Mouse (Mus musculus): ENCODE results near the gene Hax1. TPM values are rescaled to one million over a fixed set of nuclear protein-coding genes. Genes with fewer than 3 reads are reported as not detected.

Hax1 gene
- polyA plus RNA-seq, 1 experiment from 2014 or later: 164 TPM

- WGBS: 51% methylated on average over 3 of the region's 3 CpGs
- H3K9me3 ChIP-seq: no peaks in the 10 kb centered on the region
- 0 out of 2 replicates have a peak, but pooled peaks cover 2% of the 10 kb centered on the region for H3K36me3 ChIP-seq
- no peak overlapping the region for H3K9ac ChIP-seq
- H3K4me1 ChIP-seq: no peaks in the 10 kb centered on the region
- no peak overlapping the region for H3K4me3 ChIP-seq
- no peak overlapping the region for H3K4me2 ChIP-seq
- ATAC-seq (ENCODE audit: borderline replicate concordance, extremely low read depth, low FRiP score, low TSS enrichment): no peak
- H3K27ac ChIP-seq: no peak overlapping the region
- no peaks in the 10 kb centered on the region for H3K27me3 ChIP-seq
These were observed 11.4 kb downstream of the Hax1 start for GRCm38 (mm10) chr3:89987211-89987610.

GRCm38 (mm10) chr3:89982426-89982825 is 16.2 kb downstream of the Hax1 start:
- no peak overlapping the region for H3K27ac ChIP-seq
- H3K4me3 ChIP-seq: no peak overlapping the region
- no peaks in the 10 kb centered on the region for H3K27me3 ChIP-seq
- no peak overlapping the region for H3K9ac ChIP-seq
- WGBS: 69% methylated on average over 5 of the region's 5 CpGs
- H3K4me1 ChIP-seq: no peaks in the 10 kb centered on the region
- H3K9me3 ChIP-seq: no peaks in the 10 kb centered on the region
- no peak for ATAC-seq (ENCODE audit: borderline replicate concordance, extremely low read depth, low FRiP score, low TSS enrichment)
- no peak overlapping the region for H3K4me2 ChIP-seq
- H3K36me3 ChIP-seq: no peaks in the 10 kb centered on the region

GRCm38 (mm10) chr3:89976859-89977258 is 21.7 kb downstream of the Hax1 start:
- Histone ChIP-seq H3K27ac (no peak overlapping the region), H3K27me3 (no peaks in the 10 kb centered on the region), H3K9me3 (no peaks in the 10 kb centered on the region), H3K4me3 (no peak overlapping the region), H3K36me3 (no peaks in the 10 kb centered on the region), H3K4me1 (no peaks in the 10 kb centered on the region), H3K9ac (no peak overlapping the region), H3K4me2 (no peak overlapping the region)
- ATAC-seq (ENCODE audit: borderline replicate concordance, extremely low read depth, low FRiP score, low TSS enrichment): no peak

GRCm38 (mm10) chr3:89968509-89968908 is 30.1 kb downstream of the Hax1 start:
- no peaks in the 10 kb centered on the region for H3K27me3 ChIP-seq
- peaks cover 7% of the 10 kb centered on the region for H3K4me1 ChIP-seq
- WGBS: 52% methylated on average over 7 of the region's 7 CpGs
- H3K9ac ChIP-seq: no peak overlapping the region
- H3K4me3 ChIP-seq: no peak overlapping the region
- no peak for ATAC-seq (ENCODE audit: borderline replicate concordance, extremely low read depth, low FRiP score, low TSS enrichment)
- no peaks in the 10 kb centered on the region for H3K9me3 ChIP-seq
- H3K4me2 ChIP-seq: no peak overlapping the region
- no peaks in the 10 kb centered on the region for H3K36me3 ChIP-seq
- H3K27ac ChIP-seq: no peak overlapping the region

GRCm38 (mm10) chr3:89966946-89967345 is 31.6 kb downstream of the Hax1 start:
- no peak overlapping the region for H3K4me3 ChIP-seq
- no peak overlapping the region for H3K9ac ChIP-seq
- H3K9me3 ChIP-seq: no peaks in the 10 kb centered on the region
- H3K27me3 ChIP-seq: no peaks in the 10 kb centered on the region
- H3K36me3 ChIP-seq: no peaks in the 10 kb centered on the region
- H3K4me1 ChIP-seq: peaks cover 10% of the 10 kb centered on the region
- H3K4me2 ChIP-seq: no peak overlapping the region
- H3K27ac ChIP-seq: no peak overlapping the region
- ATAC-seq (ENCODE audit: borderline replicate concordance, extremely low read depth, low FRiP score, low TSS enrichment): no peak
- 72% methylated on average over 4 of the region's 4 CpGs for WGBS

- Histone ChIP-seq H3K36me3 (no peaks in the 10 kb centered on the region), H3K9ac (no peak overlapping the region), H3K27ac (no peak overlapping the region), H3K9me3 (no peaks in the 10 kb centered on the region), H3K4me3 (no peak overlapping the region), H3K4me1 (peaks cover 20% of the 10 kb centered on the region), H3K4me2 (no peak overlapping the region), H3K27me3 (no peaks in the 10 kb centered on the region)
- 89% methylated on average over 5 of the region's 5 CpGs for WGBS
- no peak for ATAC-seq (ENCODE audit: borderline replicate concordance, extremely low read depth, low FRiP score, low TSS enrichment)
These were observed 32.6 kb downstream of the Hax1 start for GRCm38 (mm10) chr3:89965972-89966371.

GRCm38 (mm10) chr3:89965557-89965956 is 33.0 kb downstream of the Hax1 start:
- Histone ChIP-seq H3K4me3 (no peak overlapping the region), H3K36me3 (no peaks in the 10 kb centered on the region), H3K4me1 (peaks cover 24% of the 10 kb centered on the region), H3K9ac (no peak overlapping the region), H3K27ac (no peak overlapping the region), H3K4me2 (no peak overlapping the region), H3K27me3 (no peaks in the 10 kb centered on the region), H3K9me3 (no peaks in the 10 kb centered on the region)
- ATAC-seq (ENCODE audit: borderline replicate concordance, extremely low read depth, low FRiP score, low TSS enrichment): no peak
- WGBS: 94% methylated on average over 8 of the region's 8 CpGs

- H3K27ac ChIP-seq: peak overlapping the region; percentile 98
- no peaks in the 10 kb centered on the region for H3K9me3 ChIP-seq
- peaks cover 4% of the 10 kb centered on the region; the same call in 1 of the 2 replicates for H3K36me3 ChIP-seq
- H3K27me3 ChIP-seq: no peaks in the 10 kb centered on the region
- WGBS: 22% methylated on average over 22 of the region's 22 CpGs
- peak overlapping the region; percentile 95 for H3K4me2 ChIP-seq
- peak overlapping the region; percentile 95 for H3K4me3 ChIP-seq
- H3K9ac ChIP-seq: peak overlapping the region; percentile 91
- peak; percentile 16; the same call in 1 of the 2 replicates for ATAC-seq (ENCODE audit: borderline replicate concordance, extremely low read depth, low FRiP score, low TSS enrichment)
- H3K4me1 ChIP-seq: peaks cover 37% of the 10 kb centered on the region
These were observed 34.4 kb downstream of the Hax1 start for GRCm38 (mm10) chr3:89963926-89964739.

GRCm38 (mm10) chr3:89963221-89963763 is 35.3 kb downstream of the Hax1 start, which contains the start of gene Atp8b2:
Gene Atp8b2, minus strand, starts transcription at chr3:89963508.
- Histone ChIP-seq H3K4me2 (peak within 1 kb of the TSS; percentile 95), H3K4me3 (peak within 1 kb of the TSS; percentile 95), H3K9me3 (no peaks in the 10 kb centered on the region), H3K27ac (peak within 1 kb of the TSS; percentile 98), H3K27me3 (no peaks in the 10 kb centered on the region), H3K36me3 (peaks cover 8% of the 10 kb centered on the region; the same call in 1 of the 2 replicates), H3K9ac (peak within 1 kb of the TSS; percentile 91), H3K4me1 (peaks cover 38% of the 10 kb centered on the region)
- ATAC-seq (ENCODE audit: borderline replicate concordance, extremely low read depth, low FRiP score, low TSS enrichment): peak; percentile 66; the same call in 1 of the 2 replicates
- WGBS: under 1% methylated on average over 33 of the region's 35 CpGs

- Histone ChIP-seq H3K4me3 (peak overlapping the region; percentile 95), H3K27ac (peak overlapping the region; percentile 98), H3K4me1 (peaks cover 38% of the 10 kb centered on the region), H3K27me3 (no peaks in the 10 kb centered on the region), H3K36me3 (peaks cover 13% of the 10 kb centered on the region), H3K4me2 (peak overlapping the region; percentile 95), H3K9me3 (no peaks in the 10 kb centered on the region), H3K9ac (peak overlapping the region; percentile 91)
- no peak for ATAC-seq (ENCODE audit: borderline replicate concordance, extremely low read depth, low FRiP score, low TSS enrichment)
- WGBS: 1% methylated on average over 30 of the region's 30 CpGs
These were observed 35.8 kb downstream of the Hax1 start for GRCm38 (mm10) chr3:89962751-89963220.

- H3K36me3 ChIP-seq: peaks cover 18% of the 10 kb centered on the region
- peak overlapping the region; percentile 98 for H3K27ac ChIP-seq
- H3K9ac ChIP-seq: peak overlapping the region; percentile 91
- H3K4me1 ChIP-seq: peaks cover 38% of the 10 kb centered on the region
- ATAC-seq (ENCODE audit: borderline replicate concordance, extremely low read depth, low FRiP score, low TSS enrichment): no peak
- 2% methylated on average over 14 of the region's 14 CpGs for WGBS
- H3K4me3 ChIP-seq: peak overlapping the region; percentile 95
- H3K27me3 ChIP-seq: no peaks in the 10 kb centered on the region
- H3K4me2 ChIP-seq: peak overlapping the region; percentile 95
- no peaks in the 10 kb centered on the region for H3K9me3 ChIP-seq
These were observed 36.4 kb downstream of the Hax1 start for GRCm38 (mm10) chr3:89962059-89962750.

All from lung, embryonic 15.5 days (tissue).